Mouse (Mus musculus): ENCODE results near the gene Wwtr1.

DNA sequence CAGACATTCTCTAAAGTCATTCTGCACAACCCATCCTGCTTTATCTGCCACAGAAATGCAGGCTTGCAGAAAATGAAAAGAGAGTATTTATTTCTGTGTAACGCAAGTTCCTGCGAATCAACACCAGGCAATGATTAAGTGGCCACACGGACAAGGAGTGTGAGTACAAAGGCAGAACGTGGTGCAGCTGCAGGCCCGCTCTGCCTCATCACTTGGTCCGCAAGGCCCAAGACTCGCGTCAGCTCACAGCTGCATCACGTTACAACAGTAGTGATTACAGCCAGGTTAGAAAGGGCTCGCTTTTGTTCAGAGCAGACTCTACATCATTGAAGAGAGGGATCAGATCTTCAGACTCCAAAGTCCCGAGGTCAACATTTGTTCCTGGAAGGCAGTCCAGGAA is 117.1 kb downstream of the Wwtr1 start:
- no peak for TF ChIP-seq CTCF (IDR thresholded peaks at IDR 0.05; ENCODE audit: low read depth, low read length)
- no peak for TF ChIP-seq TAL1 (conservative IDR thresholded peaks at IDR 0.05; ENCODE audit: low read depth, low read length)
